Mouse (Mus musculus) hindbrain, embryonic 16.5 days (tissue): Measurements from ENCODE around the gene Castor1. TPM values are rescaled to one million over a fixed set of nuclear protein-coding genes. Genes with fewer than 3 reads are reported as not detected.

Experiments
- ATAC-seq: fragments of 200-750 bp; cut with Nextera tagmentation; 2 replicates; pipeline ENCODE4 v1.8.0; 2017; ENCODE audit warnings: moderate TSS enrichment, moderate library complexity
- H3K27ac ChIP-seq: fragments of 300-500 bp; sonication (generic); 2 replicates; pipeline ENCODE4 v1.5.1; 2014; ENCODE audit warnings: low read depth, mild to moderate bottlenecking, control low read depth, low read length, moderate library complexity
- H3K27me3 ChIP-seq: fragments of 300-500 bp; sonication (generic); replicated peaks from 2 replicates; pipeline ENCODE4 v1.6.1; 2014; ENCODE audit warnings: low read length; ENCODE audit not compliant: control insufficient read depth, insufficient read depth
- H3K36me3 ChIP-seq: fragments of 300-500 bp; sonication (generic); 2 replicates; pipeline ENCODE4 v1.6.1; 2014; ENCODE audit warnings: mild to moderate bottlenecking, low read length, moderate library complexity, mixed read lengths; ENCODE audit not compliant: control insufficient read depth, insufficient read depth
- H3K4me1 ChIP-seq: fragments of 300-500 bp; sonication (generic); 2 replicates; pipeline ENCODE4 v1.6.1; 2014; ENCODE audit warnings: low read depth, low read length; ENCODE audit not compliant: control insufficient read depth, insufficient read depth
- H3K4me2 ChIP-seq: fragments of 300-500 bp; sonication (generic); 2 replicates; pipeline ENCODE4 v1.6.1; 2014; ENCODE audit warnings: mild to moderate bottlenecking, low read length, control low read depth, moderate library complexity
- H3K4me3 ChIP-seq: fragments of 300-500 bp; sonication (generic); 2 replicates; pipeline ENCODE4 v1.5.1; 2014; ENCODE audit warnings: mild to moderate bottlenecking, low read length, control low read depth, moderate library complexity
- H3K9ac ChIP-seq: fragments of 300-500 bp; sonication (generic); 2 replicates; pipeline ENCODE4 v1.6.1; 2014; ENCODE audit warnings: low read depth, mild to moderate bottlenecking, control low read depth, low read length, moderate library complexity
- H3K9me3 ChIP-seq: fragments of 300-500 bp; sonication (generic); 2 replicates; pipeline ENCODE4 v1.6.1; 2014; ENCODE audit warnings: mild to moderate bottlenecking, low read length, moderate library complexity; ENCODE audit not compliant: control insufficient read depth
- WGBS: fragments of 180-500 bp; shearing (Covaris S2); extraction: QIAGEN DNeasy Blood & Tissue Kit; methylation state at CpG from one replicate; pipeline ENCODE4 v1.1.7; 2014; 5-methylcytosine and 5-hydroxymethylcytosine counted together
- polyA plus RNA-seq: library from polyadenylated mRNA; unstranded; fragments of >200 nt; fragmentation: Nextera tagmentation; extraction: Ambion mirVana; gene quantifications from 2 replicates; pipeline ENCODE4 v1.2.1, GENCODE M21; 2015

Gene Castor1
- polyA plus RNA-seq, 1 experiment from 2014 or later, result 7.4 TPM

- no peak for ATAC-seq
- Histone ChIP-seq H3K4me3 (no peak overlapping the region), H3K36me3 (peaks cover 30% of the 10 kb centered on the region), H3K27ac (no peak overlapping the region), H3K27me3 (peaks cover 11% of the 10 kb centered on the region), H3K4me1 (peaks cover 6% of the 10 kb centered on the region; the same call in 1 of the 2 replicates), H3K9ac (no peak overlapping the region), H3K9me3 (peaks cover 5% of the 10 kb centered on the region; the same call in 1 of the 2 replicates), H3K4me2 (no peak overlapping the region)
- 91% methylated on average over 14 of the region's 14 CpGs for WGBS
Observed at GRCm38 (mm10) chr11:4214572-4214971, 3.5 kb upstream of the Castor1 start.

- H3K4me2 ChIP-seq, result no peak overlapping the region
- H3K9ac ChIP-seq, result no peak overlapping the region
- peaks cover 5% of the 10 kb centered on the region; the same call in 1 of the 2 replicates for H3K9me3 ChIP-seq
- no peak overlapping the region for H3K27ac ChIP-seq
- peaks cover 11% of the 10 kb centered on the region for H3K27me3 ChIP-seq
- ATAC-seq, result no peak
- H3K36me3 ChIP-seq, result peaks cover 27% of the 10 kb centered on the region
- H3K4me3 ChIP-seq, result no peak overlapping the region
- peaks cover 6% of the 10 kb centered on the region; the same call in 1 of the 2 replicates for H3K4me1 ChIP-seq
- WGBS, result 85% methylated on average over 10 of the region's 10 CpGs
Observed at GRCm38 (mm10) chr11:4215061-4215460, 3.0 kb upstream of the Castor1 start.

GRCm38 (mm10) chr11:4216248-4217000 is 1.6 kb upstream of the Castor1 start:
- Histone ChIP-seq H3K27ac (peak overlapping the region; percentile 16; the same call in 1 of the 2 replicates), H3K4me3 (no peak overlapping the region), H3K9ac (no peak overlapping the region), H3K36me3 (peaks cover 24% of the 10 kb centered on the region), H3K4me2 (no peak overlapping the region), H3K4me1 (peaks cover 6% of the 10 kb centered on the region; the same call in 1 of the 2 replicates), H3K9me3 (peaks cover 5% of the 10 kb centered on the region; the same call in 1 of the 2 replicates), H3K27me3 (peaks cover 11% of the 10 kb centered on the region)
- ATAC-seq, result peak; percentile 22; the same call in 1 of the 2 replicates
- 81% methylated on average over 9 of the region's 9 CpGs for WGBS

- peaks cover 11% of the 10 kb centered on the region for H3K27me3 ChIP-seq
Observed at GRCm38 (mm10) chr11:4218637-4219036, 612 bp downstream of the Castor1 start.

GRCm38 (mm10) chr11:4219317-4219751 is 1.3 kb downstream of the Castor1 start:
- 9% methylated on average over 2 of the region's 2 CpGs for WGBS
- no peak overlapping the region for H3K4me3 ChIP-seq
- H3K4me2 ChIP-seq, result no peak overlapping the region
- H3K9me3 ChIP-seq, result peaks cover 5% of the 10 kb centered on the region; the same call in 1 of the 2 replicates
- H3K4me1 ChIP-seq, result peaks cover 6% of the 10 kb centered on the region; the same call in 1 of the 2 replicates
- peaks cover 4% of the 10 kb centered on the region for H3K36me3 ChIP-seq
- peaks cover 11% of the 10 kb centered on the region for H3K27me3 ChIP-seq
- no peak overlapping the region for H3K9ac ChIP-seq
- H3K27ac ChIP-seq, result peak overlapping the region; percentile 1; the same call in 1 of the 2 replicates
- peak; percentile 52; the same call in 1 of the 2 replicates for ATAC-seq

More at GRCm38 (mm10) chr11:4218637-4219036, 612 bp downstream of the Castor1 start:
- H3K9ac ChIP-seq, result peak overlapping the region; percentile 58
- H3K36me3 ChIP-seq, result peaks cover 11% of the 10 kb centered on the region
- H3K9me3 ChIP-seq, result peaks cover 5% of the 10 kb centered on the region; the same call in 1 of the 2 replicates
- H3K27ac ChIP-seq, result no peak overlapping the region
- H3K4me2 ChIP-seq, result peak overlapping the region; percentile 68
- WGBS, result 6% methylated on average over 6 of the region's 6 CpGs
- peak overlapping the region; percentile 42 for H3K4me3 ChIP-seq
- peaks cover 6% of the 10 kb centered on the region; the same call in 1 of the 2 replicates for H3K4me1 ChIP-seq
- ATAC-seq, result 0 out of 2 replicates have a peak, but pooled peaks have one; percentile 1

- H3K4me2 ChIP-seq, result no peak overlapping the region
- H3K9me3 ChIP-seq, result peaks cover 5% of the 10 kb centered on the region; the same call in 1 of the 2 replicates
- H3K4me1 ChIP-seq, result peaks cover 6% of the 10 kb centered on the region; the same call in 1 of the 2 replicates
- H3K27me3 ChIP-seq, result peaks cover 11% of the 10 kb centered on the region
- no peak for ATAC-seq
- WGBS, result 62% methylated on average over 9 of the region's 9 CpGs
- no peak overlapping the region for H3K9ac ChIP-seq
- peaks cover 3% of the 10 kb centered on the region for H3K36me3 ChIP-seq
- no peak overlapping the region for H3K4me3 ChIP-seq
- H3K27ac ChIP-seq, result no peak overlapping the region
Observed at GRCm38 (mm10) chr11:4219908-4220307, 1.9 kb downstream of the Castor1 start.

GRCm38 (mm10) chr11:4220443-4221400 is 2.7 kb downstream of the Castor1 start:
- no peak overlapping the region for H3K27ac ChIP-seq
- no peak for ATAC-seq
- H3K9me3 ChIP-seq, result peaks cover 5% of the 10 kb centered on the region; the same call in 1 of the 2 replicates
- 48% methylated on average over 28 of the region's 28 CpGs for WGBS
- H3K4me1 ChIP-seq, result peaks cover 6% of the 10 kb centered on the region; the same call in 1 of the 2 replicates
- no peak overlapping the region for H3K4me2 ChIP-seq
- no peak overlapping the region for H3K4me3 ChIP-seq
- no peak overlapping the region for H3K9ac ChIP-seq
- H3K36me3 ChIP-seq, result no peaks in the 10 kb centered on the region
- H3K27me3 ChIP-seq, result peaks cover 11% of the 10 kb centered on the region

GRCm38 (mm10) chr11:4222046-4222950 is 4.3 kb downstream of the Castor1 start:
- Histone ChIP-seq H3K4me2 (no peak overlapping the region), H3K36me3 (no peaks in the 10 kb centered on the region), H3K27ac (no peak overlapping the region), H3K27me3 (peaks cover 10% of the 10 kb centered on the region), H3K9ac (no peak overlapping the region), H3K4me1 (peaks cover 6% of the 10 kb centered on the region; the same call in 1 of the 2 replicates), H3K9me3 (peaks cover 5% of the 10 kb centered on the region; the same call in 1 of the 2 replicates), H3K4me3 (no peak overlapping the region)
- ATAC-seq, result no peak
- WGBS, result 79% methylated on average over 17 of the region's 17 CpGs
